In genomic region chr10:108284445-108284844, GRCm38 (mm10) we compare ENCODE assay signal across 23 mouse cellular contexts.
"Had no signal": no experiment of that assay in that cellular context is flagged by ENCODE, and none has a peak within 500 bp of the region (broad histone marks: within the 10 kb centered on the region; RNA-seq: fewer than 3 reads in every experiment).

No protein-coding gene starts in this region.

- H3K27me3 ChIP-seq: kidney, embryonic 15.5 days; limb, embryonic 12.5 days; limb, embryonic 15.5 days; megakaryocyte, embryonic 14.5 days; midbrain, embryonic 13.5 days; neural tube, embryonic 12.5 days had no signal

- H3K4me3 ChIP-seq: kidney, embryonic 15.5 days; limb, embryonic 12.5 days; limb, embryonic 15.5 days; megakaryocyte, embryonic 14.5 days; midbrain, embryonic 10.5 days; midbrain, embryonic 13.5 days; neural tube, embryonic 12.5 days had no signal

- ATAC-seq: liver, postnatal 0 days; lung, postnatal 0 days; midbrain, embryonic 16.5 days had no signal

- DNase-seq: kidney, adult 8-10 months; kidney, postnatal 10 days; kidney, postnatal 36 days; liver, postnatal 0 days; right cerebral cortex, adult 18-20 months; right cerebral cortex, postnatal 14 days; right cerebral cortex, postnatal 4 days; thymus, adult 2 months; thymus, postnatal 14 days; thymus, postnatal 4 days had no signal

- H3K4me1 ChIP-seq: kidney, embryonic 15.5 days; limb, embryonic 12.5 days; limb, embryonic 15.5 days; megakaryocyte, embryonic 14.5 days; midbrain, embryonic 13.5 days; neural tube, embryonic 12.5 days had no signal

- H3K9ac ChIP-seq: kidney, embryonic 15.5 days; limb, embryonic 12.5 days; limb, embryonic 15.5 days; liver, embryonic 14.5 days; liver, postnatal 0 days; lung, embryonic 14.5 days; midbrain, embryonic 13.5 days; neural tube, embryonic 12.5 days had no signal

- H3K27ac ChIP-seq: kidney, embryonic 15.5 days; limb, embryonic 12.5 days; limb, embryonic 15.5 days; liver, embryonic 14.5 days; midbrain, embryonic 10.5 days; neural tube, embryonic 12.5 days; stomach, postnatal 0 days had no signal

- H3K9me3 ChIP-seq: kidney, embryonic 15.5 days; limb, embryonic 12.5 days; limb, embryonic 15.5 days; megakaryocyte, embryonic 14.5 days; midbrain, embryonic 10.5 days; midbrain, embryonic 13.5 days; neural tube, embryonic 12.5 days had no signal

- H3K4me2 ChIP-seq: kidney, embryonic 15.5 days; limb, embryonic 12.5 days; limb, embryonic 15.5 days; liver, embryonic 11.5 days; lung, embryonic 14.5 days; midbrain, embryonic 13.5 days; neural tube, embryonic 12.5 days had no signal
